Mouse (Mus musculus) heart, postnatal 25 days (tissue): ENCODE results near the gene Ctdnep1. TPM values are rescaled to one million over a fixed set of nuclear protein-coding genes. Genes with fewer than 3 reads are reported as not detected.

ENCODE experiments used
- DNase-seq: peaks from one replicate; pipeline ENCODE4 v3.0.0; 2022; ENCODE audit warnings: low spot score
- intact Hi-C: fragments of 180-260 bp; cut with DNase I; formaldehyde crosslinking; loops from one replicate; pipeline ENCODE4 v1.15.1; 2025
- total RNA-seq, 2 experiments: library from RNA; stranded (reverse); gene quantifications; 2 replicates each; pipeline ENCODE4 v1.2.3; 2021

Gene Ctdnep1
- total RNA-seq, 2 experiments from 2014 or later, result 149 to 180 TPM

GRCm38 (mm10) chr11:70020022-70020631 is 39.2 kb downstream of the Ctdnep1 start:
- intact Hi-C loops, result no loop called here
- no peak for DNase-seq

- peak; percentile 57 for DNase-seq
- intact Hi-C loops, result no loop called here
These were observed 39.8 kb downstream of the Ctdnep1 start for GRCm38 (mm10) chr11:70020731-70021263.

GRCm38 (mm10) chr11:70021264-70022132 is 40.5 kb downstream of the Ctdnep1 start:
- DNase-seq, result peak; percentile 89
- intact Hi-C loops, result no loop called here

GRCm38 (mm10) chr11:70023481-70024150 is 42.7 kb downstream of the Ctdnep1 start:
- no peak for DNase-seq
- intact Hi-C loops, result no loop called here

- DNase-seq, result no peak
- intact Hi-C loops, result no loop called here
These were observed 43.2 kb downstream of the Ctdnep1 start for GRCm38 (mm10) chr11:70024151-70024514.

GRCm38 (mm10) chr11:70026689-70027088 is 45.7 kb downstream of the Ctdnep1 start:
- intact Hi-C loops, result no loop called here
- peak; percentile 58 for DNase-seq

- intact Hi-C loops, result no loop called here
- peak; percentile 34 for DNase-seq
These were observed 46.4 kb downstream of the Ctdnep1 start for GRCm38 (mm10) chr11:70027397-70027796.

GRCm38 (mm10) chr11:70028401-70029129 is 47.6 kb downstream of the Ctdnep1 start:
- peak; percentile 31 for DNase-seq
- intact Hi-C loops, result no loop called here

- intact Hi-C loops, result no loop called here
- DNase-seq, result peak; percentile 73
These were observed 48.3 kb downstream of the Ctdnep1 start for GRCm38 (mm10) chr11:70029130-70029801.

GRCm38 (mm10) chr11:70029829-70030550 is 49.0 kb downstream of the Ctdnep1 start:
- DNase-seq, result no peak
- intact Hi-C loops, result no loop called here

- no peak for DNase-seq
These were observed 49.8 kb downstream of the Ctdnep1 start for GRCm38 (mm10) chr11:70030651-70031320.

GRCm38 (mm10) chr11:70031321-70031670 is 50.3 kb downstream of the Ctdnep1 start:
- no peak for DNase-seq
- intact Hi-C loops, result no loop called here

More at GRCm38 (mm10) chr11:70030651-70031320, 49.8 kb downstream of the Ctdnep1 start:
- intact Hi-C loops, result no loop called here

- intact Hi-C loops, result no loop called here
- no peak for DNase-seq
These were observed 57.2 kb downstream of the Ctdnep1 start for GRCm38 (mm10) chr11:70038174-70038573.

- intact Hi-C loops, result no loop called here
These were observed 58.7 kb downstream of the Ctdnep1 start for GRCm38 (mm10) chr11:70039631-70040030.

GRCm38 (mm10) chr11:70040184-70040583 is 59.2 kb downstream of the Ctdnep1 start:
- intact Hi-C loops, result no loop called here
- DNase-seq, result no peak

More at GRCm38 (mm10) chr11:70039631-70040030, 58.7 kb downstream of the Ctdnep1 start:
- DNase-seq, result no peak
